Mouse (Mus musculus) midbrain, embryonic 10.5 days (tissue): ENCODE data around the gene Fignl2. TPM values are rescaled to one million over a fixed set of nuclear protein-coding genes. Genes with fewer than 3 reads are reported as not detected.

Experiments used
- DNase-seq: peaks from one replicate; pipeline ENCODE4 v3.0.0-alpha.2; 2017; ENCODE audit warnings: low spot score
- H3K27ac ChIP-seq: fragments of 300-500 bp; sonication (generic); replicated peaks from 2 replicates; pipeline ENCODE4 v1.5.1; 2016; ENCODE audit warnings: mild to moderate bottlenecking
- H3K27me3 ChIP-seq: fragments of 300-500 bp; sonication (generic); 2 replicates; pipeline ENCODE4 v1.6.1; 2016; ENCODE audit warnings: low read depth, mild to moderate bottlenecking; ENCODE audit not compliant: poor library complexity, severe bottlenecking
- H3K36me3 ChIP-seq: fragments of 300-500 bp; sonication (generic); 2 replicates; pipeline ENCODE4 v1.6.1; 2016; ENCODE audit warnings: mild to moderate bottlenecking, moderate library complexity
- H3K4me1 ChIP-seq: fragments of 300-500 bp; sonication (generic); 2 replicates; pipeline ENCODE4 v1.6.1; 2016
- H3K4me3 ChIP-seq: fragments of 300-500 bp; sonication (generic); 2 replicates; pipeline ENCODE4 v1.5.1; 2016; ENCODE audit warnings: mild to moderate bottlenecking, moderate library complexity
- H3K9me3 ChIP-seq: fragments of 300-500 bp; sonication (generic); replicated peaks from 2 replicates; pipeline ENCODE4 v1.6.1; 2016; ENCODE audit warnings: mild to moderate bottlenecking
- WGBS: fragments of 180-500 bp; shearing (Covaris S2); methylation state at CpG from one replicate; pipeline ENCODE4 v1.1.7; 2016; 5-methylcytosine and 5-hydroxymethylcytosine counted together
- polyA plus RNA-seq: library from polyadenylated mRNA; unstranded; fragments of >200 nt; fragmentation: Nextera tagmentation; extraction: Ambion mirVana; gene quantifications from 2 replicates; pipeline ENCODE4 v1.2.1, GENCODE M21; 2016

The Fignl2 gene
- polyA plus RNA-seq, 1 experiment from 2014 or later = 1.7 TPM

DNA sequence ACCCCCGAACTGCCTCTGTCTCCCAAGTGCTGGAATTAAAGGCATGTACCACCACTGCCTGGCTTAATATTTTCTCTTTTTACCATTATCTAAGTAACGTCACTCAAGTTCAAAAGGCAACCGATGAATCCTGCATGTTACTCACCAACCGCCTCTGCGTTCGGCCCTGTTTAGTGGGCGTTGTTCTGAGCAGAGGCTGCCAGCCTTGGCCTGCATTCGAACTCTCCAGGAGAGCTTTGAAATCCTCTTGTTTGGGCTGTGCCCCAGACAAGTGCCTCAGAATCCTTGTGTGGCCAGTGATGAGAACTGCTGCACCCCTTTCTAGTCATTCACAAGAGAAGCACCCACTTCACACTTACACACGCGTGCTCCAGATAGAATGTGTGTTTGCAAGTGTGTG lies 27.6 kb upstream of the Fignl2 start:
- no peaks in the 10 kb centered on the region for H3K9me3 ChIP-seq
- WGBS = 87% methylated on average over 10 of the region's 10 CpGs

DNA sequence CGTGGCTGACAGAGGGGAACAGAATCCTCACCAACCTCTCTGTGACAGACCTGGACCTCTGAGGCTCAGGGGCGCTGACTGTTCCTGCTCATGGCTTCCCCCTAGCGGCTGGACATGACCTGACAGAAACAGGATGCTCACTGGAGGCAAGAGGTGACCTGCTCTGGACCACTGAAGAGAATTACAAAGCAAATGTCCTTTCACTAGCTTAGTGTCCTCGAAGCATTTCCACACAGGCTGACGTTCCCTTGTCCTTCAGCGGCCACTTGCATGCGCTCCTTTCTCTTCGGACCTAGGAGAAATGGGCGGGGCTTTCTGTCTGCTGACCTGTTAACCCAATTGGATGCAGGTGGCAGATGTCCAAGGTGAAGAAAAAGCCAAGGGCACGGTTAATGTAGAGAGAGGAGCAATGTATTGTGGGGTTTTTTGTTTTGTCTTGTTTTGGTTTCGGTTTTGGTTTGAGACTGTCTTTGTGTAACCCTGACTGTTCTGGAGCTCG lies 27.2 kb upstream of the Fignl2 start:
- Histone ChIP-seq H3K27ac (no peak overlapping the region), H3K4me1 (peaks cover 33% of the 10 kb centered on the region), H3K9me3 (no peaks in the 10 kb centered on the region), H3K36me3 (no peaks in the 10 kb centered on the region), H3K27me3 (peaks cover 26% of the 10 kb centered on the region), H3K4me3 (no peak overlapping the region)
- DNase-seq = peak; percentile 83
- WGBS = 21% methylated on average over 12 of the region's 12 CpGs

More for the DNA sequence above, 27.6 kb upstream of the Fignl2 start:
- Histone ChIP-seq H3K4me3 (no peak overlapping the region), H3K4me1 (peaks cover 33% of the 10 kb centered on the region), H3K27me3 (peaks cover 27% of the 10 kb centered on the region), H3K36me3 (no peaks in the 10 kb centered on the region), H3K27ac (no peak overlapping the region)
- no peak for DNase-seq

DNA sequence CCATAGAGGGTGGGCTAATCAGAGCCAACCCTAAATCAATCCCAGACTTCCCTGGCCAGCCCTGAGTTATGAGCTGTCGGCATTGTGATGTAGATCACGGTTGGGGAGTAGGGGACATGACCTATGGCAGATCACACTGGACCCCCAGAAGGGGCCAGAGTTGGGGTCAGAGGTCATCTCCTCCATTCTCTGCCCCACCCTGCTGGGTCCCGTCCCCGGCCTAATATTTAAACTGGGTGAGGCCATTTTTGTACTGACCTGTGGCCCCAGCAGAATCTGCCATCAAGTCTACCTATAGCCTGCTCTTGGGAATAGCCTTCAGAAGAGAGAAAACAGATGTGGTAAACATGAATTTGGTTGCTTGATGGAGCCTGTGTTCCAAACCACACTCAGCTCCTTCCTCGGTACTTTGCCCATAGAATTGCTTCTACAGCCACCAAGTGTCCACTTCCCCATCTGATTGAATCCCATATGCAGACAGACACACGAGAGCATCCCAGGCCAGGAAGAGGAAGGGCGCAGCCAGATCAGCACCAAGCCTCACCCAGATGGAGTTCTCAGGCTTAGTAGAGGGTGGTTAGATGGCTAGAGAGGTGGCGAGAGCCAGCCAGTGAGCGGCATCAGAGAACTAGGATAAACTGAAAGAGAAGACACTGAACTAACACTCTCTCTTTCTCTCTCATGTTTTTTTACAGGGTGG lies 25.4 kb upstream of the Fignl2 start:
- H3K27me3 ChIP-seq = peaks cover 35% of the 10 kb centered on the region
- H3K4me1 ChIP-seq = peaks cover 42% of the 10 kb centered on the region
- no peaks in the 10 kb centered on the region for H3K36me3 ChIP-seq
- H3K4me3 ChIP-seq = no peak overlapping the region
- no peaks in the 10 kb centered on the region for H3K9me3 ChIP-seq
- WGBS = 79% methylated on average over 9 of the region's 9 CpGs
- H3K27ac ChIP-seq = no peak overlapping the region
- DNase-seq = no peak

DNA sequence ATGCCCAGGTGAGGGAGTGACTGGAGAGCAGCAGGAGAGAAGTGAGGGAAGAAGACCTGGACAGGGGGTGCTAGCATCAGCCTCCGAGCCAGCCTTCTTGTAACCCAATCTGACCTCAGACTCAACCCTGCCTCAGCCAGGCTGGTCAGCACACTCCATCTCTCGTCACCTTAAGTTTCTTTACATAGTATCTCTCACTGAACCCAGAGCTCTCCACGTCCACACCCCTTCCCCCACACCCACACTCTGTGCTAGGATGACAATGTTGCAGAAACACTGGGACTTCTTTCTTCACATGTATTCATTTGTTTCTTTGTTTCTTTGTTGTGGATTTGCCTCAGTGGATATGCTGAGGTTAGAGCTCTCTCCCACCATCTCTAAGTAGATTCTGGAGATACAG lies 22.6 kb upstream of the Fignl2 start:
- Histone ChIP-seq H3K27me3 (peaks cover 62% of the 10 kb centered on the region), H3K4me3 (no peak overlapping the region), H3K36me3 (no peaks in the 10 kb centered on the region), H3K27ac (no peak overlapping the region), H3K4me1 (peaks cover 67% of the 10 kb centered on the region), H3K9me3 (no peaks in the 10 kb centered on the region)
- WGBS = 78% methylated on average over 3 of the region's 3 CpGs
- no peak for DNase-seq

DNA sequence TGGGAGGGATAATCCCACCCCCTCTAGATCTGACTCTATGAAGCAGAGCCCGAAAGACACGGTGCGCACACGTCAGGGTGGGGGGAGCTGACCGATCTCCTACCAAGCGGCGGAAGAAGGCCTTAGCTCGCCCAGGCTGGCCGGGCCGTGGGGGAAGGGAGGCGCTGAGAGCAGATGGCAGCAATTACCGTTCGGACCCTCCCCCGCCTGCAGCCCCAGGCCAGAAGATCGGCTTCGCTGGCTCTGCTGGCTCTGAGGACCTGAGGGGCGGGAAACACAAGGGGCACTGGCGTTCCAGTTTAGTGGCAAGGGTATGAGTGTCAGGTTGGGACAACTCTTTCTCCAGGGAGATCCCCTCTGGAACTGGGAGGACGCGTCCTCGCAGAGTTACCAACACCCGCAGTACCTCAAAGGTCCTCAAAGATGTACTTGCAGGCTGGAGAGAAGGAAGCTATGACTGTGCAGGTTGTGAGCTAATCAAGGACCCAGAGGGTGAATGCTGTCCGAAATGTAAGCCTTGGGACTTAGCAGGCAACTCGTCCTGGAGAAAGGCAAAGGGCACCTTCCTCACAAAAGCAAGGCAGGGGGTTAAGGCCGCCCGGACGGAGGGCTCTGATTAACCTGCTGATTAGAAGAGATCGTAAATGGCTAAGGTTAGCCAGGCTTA lies 19.8 kb upstream of the Fignl2 start:
- H3K4me1 ChIP-seq = peaks cover 77% of the 10 kb centered on the region
- peak overlapping the region; percentile 82 for H3K27ac ChIP-seq
- WGBS = under 1% methylated on average over 28 of the region's 28 CpGs
- peaks cover 74% of the 10 kb centered on the region for H3K27me3 ChIP-seq
- no peaks in the 10 kb centered on the region for H3K36me3 ChIP-seq
- DNase-seq = peak; percentile 84
- H3K4me3 ChIP-seq = peak overlapping the region; percentile 41
- no peaks in the 10 kb centered on the region for H3K9me3 ChIP-seq

DNA sequence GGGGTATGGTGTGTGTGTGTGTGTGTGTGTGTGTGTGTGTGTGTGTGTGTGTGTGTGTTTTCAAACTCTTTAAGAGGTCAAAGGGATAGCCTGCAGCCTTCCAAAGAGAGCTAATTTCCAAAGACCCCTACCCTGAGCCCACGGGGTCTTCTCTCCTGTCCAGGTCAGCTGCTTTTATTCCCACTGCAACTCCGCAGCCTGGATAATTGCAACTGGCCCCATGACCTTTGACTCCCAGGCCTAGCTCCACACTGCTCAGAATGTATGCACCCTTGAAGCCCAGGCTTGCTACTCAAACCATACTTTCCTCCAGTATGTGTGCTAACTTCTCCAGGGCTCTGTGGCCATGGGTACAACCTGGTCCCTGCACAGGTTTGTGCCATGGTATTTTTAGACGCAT lies 17.0 kb upstream of the Fignl2 start:
- no peaks in the 10 kb centered on the region for H3K36me3 ChIP-seq
- no peak overlapping the region for H3K4me3 ChIP-seq
- H3K27me3 ChIP-seq = peaks cover 82% of the 10 kb centered on the region
- no peak for DNase-seq
- H3K9me3 ChIP-seq = no peaks in the 10 kb centered on the region
- peaks cover 82% of the 10 kb centered on the region for H3K4me1 ChIP-seq
- peak overlapping the region; percentile 89; the same call in 1 of the 2 replicates for H3K27ac ChIP-seq
- 45% methylated on average over 3 of the region's 3 CpGs for WGBS

DNA sequence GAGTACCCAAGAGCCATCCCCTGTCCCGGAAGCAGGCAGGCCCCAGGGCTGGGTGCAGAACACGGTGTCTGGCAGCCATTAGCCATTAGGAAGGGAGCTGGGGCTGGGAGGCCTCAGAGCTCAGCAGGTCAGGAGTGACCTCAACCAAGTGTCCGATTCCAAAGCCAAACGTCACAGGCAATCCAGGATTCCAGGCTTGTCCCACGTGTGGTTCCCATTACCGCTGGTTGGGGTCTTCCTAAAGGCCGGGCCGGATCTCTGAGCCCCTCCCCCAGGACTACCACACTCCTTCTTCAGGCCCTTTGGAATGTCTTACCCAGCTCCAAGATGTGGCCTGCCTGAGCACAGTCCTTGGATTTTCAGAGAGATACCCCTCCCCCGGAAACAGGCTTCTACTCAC lies 16.6 kb upstream of the Fignl2 start:
- H3K4me3 ChIP-seq = no peak overlapping the region
- H3K9me3 ChIP-seq = no peaks in the 10 kb centered on the region
- DNase-seq = peak; percentile 48
- H3K27ac ChIP-seq = peak overlapping the region; percentile 89; the same call in 1 of the 2 replicates
- 56% methylated on average over 9 of the region's 9 CpGs for WGBS
- H3K27me3 ChIP-seq = peaks cover 82% of the 10 kb centered on the region
- peaks cover 82% of the 10 kb centered on the region for H3K4me1 ChIP-seq
- no peaks in the 10 kb centered on the region for H3K36me3 ChIP-seq

DNA sequence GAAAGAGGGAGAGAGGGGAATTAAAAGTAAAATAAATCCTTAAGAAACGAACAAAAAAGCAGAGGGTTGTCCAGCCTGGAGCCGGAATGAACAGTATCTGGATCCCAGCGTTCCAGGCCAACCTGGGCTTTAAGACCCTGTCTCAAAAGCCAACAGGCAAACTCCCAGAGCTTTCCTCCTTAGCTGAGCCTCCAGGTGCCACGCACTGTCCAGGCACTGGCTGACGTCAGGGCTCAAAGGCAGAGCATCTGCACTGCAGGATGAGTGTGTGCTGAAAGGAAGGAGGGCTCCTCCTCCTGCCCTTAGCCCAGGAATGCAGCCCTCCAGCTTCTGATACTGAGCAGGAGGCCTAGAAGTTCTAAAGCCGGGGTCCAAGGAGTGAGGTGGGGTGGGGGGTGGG lies 15.6 kb upstream of the Fignl2 start:
- WGBS = 35% methylated on average over 6 of the region's 6 CpGs
- Histone ChIP-seq H3K27ac (peak overlapping the region; percentile 89), H3K4me1 (peaks cover 76% of the 10 kb centered on the region), H3K9me3 (no peaks in the 10 kb centered on the region), H3K36me3 (no peaks in the 10 kb centered on the region), H3K4me3 (no peak overlapping the region), H3K27me3 (peaks cover 82% of the 10 kb centered on the region)
- no peak for DNase-seq

DNA sequence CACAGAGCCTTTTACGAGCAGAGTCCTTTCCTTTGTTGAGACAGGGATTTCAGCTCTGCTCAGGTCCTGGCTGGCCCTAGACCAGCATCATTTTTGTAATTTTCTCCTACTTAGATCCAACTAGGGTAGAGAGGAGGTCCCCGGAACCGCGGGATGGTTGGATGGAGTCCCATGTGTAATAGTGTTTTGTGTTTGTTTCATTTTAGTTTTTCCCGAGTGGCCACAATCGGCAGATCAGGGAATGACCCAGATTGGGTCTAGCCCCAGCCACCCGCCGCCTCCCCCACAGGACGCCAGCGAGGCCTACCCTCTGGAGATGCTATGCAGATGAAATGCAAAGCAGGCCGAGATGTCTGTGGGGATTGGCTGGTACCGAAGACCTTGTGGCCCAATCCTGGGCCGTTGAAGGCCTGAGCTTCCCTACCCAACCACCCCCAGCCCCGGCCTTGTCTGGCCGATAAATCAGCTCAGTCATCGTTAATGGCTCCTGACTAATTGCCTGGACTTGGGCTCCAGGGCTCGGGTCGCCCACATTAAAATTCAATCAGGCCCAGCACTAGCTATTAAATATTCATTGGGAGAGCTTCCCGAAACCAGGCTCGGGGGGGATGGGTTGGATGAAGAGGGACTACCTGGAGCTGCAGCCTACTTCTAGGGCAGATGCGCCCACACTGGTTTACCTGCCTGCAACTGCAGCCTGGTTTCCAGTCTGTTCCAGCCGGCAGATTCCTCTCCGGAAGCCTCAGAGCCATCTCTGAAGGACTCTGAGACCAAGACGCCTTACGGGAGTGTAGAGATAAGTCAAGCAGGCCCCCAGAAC lies 14.7 kb upstream of the Fignl2 start:
- no peaks in the 10 kb centered on the region for H3K9me3 ChIP-seq
- H3K4me3 ChIP-seq = peak overlapping the region; percentile 42
- H3K27ac ChIP-seq = peak overlapping the region; percentile 89
- H3K4me1 ChIP-seq = peaks cover 76% of the 10 kb centered on the region
- H3K36me3 ChIP-seq = no peaks in the 10 kb centered on the region
- DNase-seq = peak; percentile 84
- H3K27me3 ChIP-seq = peaks cover 73% of the 10 kb centered on the region
- WGBS = 7% methylated on average over 25 of the region's 25 CpGs

DNA sequence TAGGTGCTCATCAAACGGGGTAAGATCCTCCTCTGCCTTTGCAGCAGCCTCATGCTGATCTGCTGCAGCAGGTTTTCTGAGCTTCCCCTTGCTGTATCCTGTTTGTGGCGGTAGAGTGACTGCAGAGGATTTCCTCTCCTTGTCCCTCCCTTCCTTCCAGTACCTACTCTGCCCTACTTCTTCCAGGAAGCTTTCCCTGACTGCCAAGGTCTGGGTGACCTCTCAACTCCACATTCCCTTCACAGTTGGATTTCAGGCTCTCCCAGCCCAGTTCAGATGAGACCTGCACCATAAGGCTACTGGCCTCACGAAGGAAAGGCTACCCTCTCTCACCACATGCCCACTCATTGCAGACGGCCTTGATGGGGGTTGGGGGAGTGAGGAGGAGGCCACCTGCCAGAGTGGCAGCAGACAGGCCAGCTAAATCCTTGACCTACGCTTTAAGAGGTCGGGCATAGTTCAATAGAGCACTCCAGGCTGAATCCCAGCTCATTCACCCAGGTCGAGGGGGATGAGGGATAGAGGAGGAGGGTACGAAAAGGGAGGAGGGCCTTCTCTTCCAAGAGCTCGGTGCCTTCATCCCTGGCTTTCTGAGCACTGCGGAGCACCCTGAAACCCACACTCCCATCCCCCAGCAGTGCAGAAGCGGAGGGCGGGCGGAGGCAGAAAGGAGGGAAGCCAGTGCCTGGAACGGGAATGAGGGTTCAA lies 13.9 kb upstream of the Fignl2 start:
- peak overlapping the region; percentile 42 for H3K4me3 ChIP-seq
- H3K4me1 ChIP-seq = peaks cover 72% of the 10 kb centered on the region
- DNase-seq = peak; percentile 72

DNA sequence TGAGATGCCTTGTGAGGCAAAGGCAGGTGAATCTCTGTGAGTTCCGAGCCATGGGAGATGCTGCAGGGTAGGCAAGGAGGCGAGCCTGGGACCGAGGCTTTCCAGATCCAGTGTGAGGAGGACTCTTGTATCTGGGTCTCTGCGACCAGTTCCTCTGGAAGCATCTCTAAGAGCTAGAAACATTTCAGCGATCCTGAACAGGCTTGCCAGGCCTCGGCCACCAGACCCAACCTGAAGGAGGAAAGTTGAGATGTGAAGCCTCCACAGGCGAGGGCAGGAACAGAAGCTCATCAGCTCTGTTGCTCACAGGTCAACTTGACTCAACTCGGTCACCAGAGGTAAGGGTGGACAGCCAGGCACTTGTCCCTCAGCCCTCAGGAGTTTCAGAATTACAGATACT lies 13.2 kb upstream of the Fignl2 start:
- Histone ChIP-seq H3K4me3 (no peak overlapping the region), H3K9me3 (no peaks in the 10 kb centered on the region), H3K36me3 (no peaks in the 10 kb centered on the region), H3K27me3 (peaks cover 63% of the 10 kb centered on the region), H3K27ac (peak overlapping the region; percentile 89), H3K4me1 (peaks cover 65% of the 10 kb centered on the region)
- WGBS = 94% methylated on average over 8 of the region's 8 CpGs
- DNase-seq = no peak

More for the DNA sequence above, 13.9 kb upstream of the Fignl2 start:
- Histone ChIP-seq H3K27ac (peak overlapping the region; percentile 89), H3K27me3 (peaks cover 65% of the 10 kb centered on the region), H3K36me3 (no peaks in the 10 kb centered on the region), H3K9me3 (no peaks in the 10 kb centered on the region)
- WGBS = 14% methylated on average over 14 of the region's 14 CpGs

DNA sequence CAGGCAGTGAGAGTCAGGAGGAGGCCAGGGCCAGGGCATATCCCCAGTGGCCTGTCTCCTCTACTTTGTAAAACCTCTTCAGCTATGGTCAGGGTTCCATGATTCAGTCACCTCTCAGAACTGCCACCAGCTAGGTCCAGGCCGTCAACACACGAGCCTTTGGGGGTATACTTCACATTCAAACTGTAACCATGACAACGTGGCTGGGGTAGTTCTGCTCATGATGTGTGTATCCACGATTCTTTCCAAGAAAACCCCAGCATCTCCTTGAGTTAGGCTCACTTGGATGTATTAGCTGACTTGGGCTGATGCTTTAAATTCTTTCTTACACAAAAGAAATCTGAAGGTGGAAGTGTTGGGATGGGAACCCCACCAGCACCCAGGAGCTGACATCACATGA lies 9.9 kb upstream of the Fignl2 start:
- Histone ChIP-seq H3K9me3 (no peaks in the 10 kb centered on the region), H3K27ac (no peak overlapping the region), H3K4me3 (no peak overlapping the region), H3K27me3 (peaks cover 34% of the 10 kb centered on the region), H3K4me1 (peaks cover 37% of the 10 kb centered on the region), H3K36me3 (no peaks in the 10 kb centered on the region)
- 60% methylated on average over 4 of the region's 4 CpGs for WGBS
- DNase-seq = no peak
